Mouse (Mus musculus) spleen, adult 18-20 months (tissue): ENCODE data around the gene Sox6.
"Not testable (repeated sequence)": the region's sequence is repeated elsewhere in the genome, so short reads cannot be mapped to it uniquely, and the experiment has no call there.

ENCODE experiments used
- DNase-seq, 2 experiments: peaks; one replicate each; pipeline ENCODE4 v3.0.0; 2022; ENCODE audit warnings: mixed read lengths in 2 of 2

Sox6 gene

DNA sequence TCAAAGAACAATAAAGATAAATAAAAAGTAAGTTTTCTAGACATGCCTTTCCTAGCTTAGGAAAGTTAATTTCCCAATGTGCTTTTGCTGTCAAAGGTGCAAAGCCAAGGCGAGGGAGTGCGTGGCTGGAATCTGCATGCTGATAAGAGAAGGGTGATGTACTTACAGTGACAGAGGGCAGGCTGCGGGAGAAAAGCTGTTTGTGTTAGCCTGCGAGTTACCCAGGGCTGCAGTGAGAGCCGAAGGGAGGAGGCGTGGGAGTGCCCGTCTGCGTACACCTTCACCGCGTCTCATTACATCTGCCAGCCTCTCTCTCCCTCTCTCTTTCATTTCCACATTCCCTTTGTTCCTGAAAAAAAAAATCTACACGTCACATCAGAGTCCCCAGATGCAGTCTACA, at the start of gene Sox6:
Sox6 (minus strand) TSS at position 286 of the 400 bp plus-strand sequence.
- DNase-seq: no peak

DNA sequence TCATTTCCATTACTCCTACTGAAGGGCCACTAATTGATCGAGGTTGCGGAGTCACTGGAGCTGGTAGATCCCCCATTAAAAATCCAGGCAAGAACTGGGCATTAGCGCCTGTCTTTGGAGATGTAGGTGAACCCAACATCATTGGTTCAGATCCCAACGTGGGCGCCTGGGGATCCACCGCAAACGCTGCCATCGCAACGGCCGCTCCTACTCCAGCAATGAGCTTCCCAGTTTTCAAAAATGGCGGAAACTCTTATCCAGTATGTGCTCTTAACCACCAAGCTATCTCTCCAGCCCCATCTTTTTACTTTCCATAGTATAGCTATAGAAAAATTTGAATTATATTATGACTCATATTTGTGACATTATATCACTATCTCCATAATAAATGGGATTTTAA, 45.8 kb upstream of the Sox6 start, which contains the start of gene Gm4353:
Gm4353 (minus strand) TSS at position 270 of the 400 bp plus-strand sequence.
- DNase-seq: not testable (repeated sequence)

DNA sequence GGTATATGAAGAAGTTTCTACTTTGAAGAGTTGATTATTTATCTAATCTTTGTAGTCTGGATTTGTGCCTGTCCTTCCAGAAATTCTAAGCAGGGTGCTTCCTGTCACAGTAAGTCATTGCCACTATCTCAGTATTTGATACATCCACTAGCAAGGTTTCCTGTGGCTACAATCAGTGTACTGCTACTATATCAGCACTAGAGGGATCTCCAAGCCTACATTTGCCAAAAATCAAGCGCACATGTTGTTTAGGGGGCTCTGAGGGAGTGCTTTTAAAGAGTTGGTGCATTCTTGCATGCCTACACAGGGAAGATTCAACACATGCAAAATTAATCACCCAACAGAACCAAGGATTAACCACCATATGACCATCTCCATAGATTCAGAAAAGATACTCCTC, 22.1 kb upstream of the Sox6 start:
- DNase-seq: no peak

DNA sequence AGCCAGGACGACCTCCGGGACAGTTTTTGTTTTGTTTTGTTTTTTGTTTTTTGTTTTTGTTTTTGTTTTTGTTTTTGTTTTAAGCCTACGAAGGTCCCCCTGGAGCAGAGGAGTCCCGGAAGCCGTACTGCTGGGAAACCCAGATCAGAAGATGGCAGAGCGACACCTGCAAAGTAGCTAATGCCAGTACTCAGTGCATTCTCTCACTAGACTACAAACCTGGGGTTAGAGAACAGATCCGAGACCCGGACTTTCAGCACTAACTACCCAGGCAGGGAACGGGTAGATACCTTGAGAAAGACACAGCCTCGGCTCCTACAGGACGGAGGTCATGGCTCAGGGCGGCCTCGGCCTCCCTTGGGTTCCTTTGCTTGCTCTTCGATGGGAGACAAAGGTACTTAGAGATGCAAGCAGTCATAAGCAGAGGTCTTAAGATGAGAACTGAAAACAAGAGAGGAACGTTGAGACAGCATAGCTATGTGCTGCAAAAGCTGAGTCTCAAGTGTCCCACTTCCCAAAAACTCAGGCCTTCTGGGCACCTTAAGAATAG, 1.9 kb upstream of the Sox6 start:
- DNase-seq: no peak

DNA sequence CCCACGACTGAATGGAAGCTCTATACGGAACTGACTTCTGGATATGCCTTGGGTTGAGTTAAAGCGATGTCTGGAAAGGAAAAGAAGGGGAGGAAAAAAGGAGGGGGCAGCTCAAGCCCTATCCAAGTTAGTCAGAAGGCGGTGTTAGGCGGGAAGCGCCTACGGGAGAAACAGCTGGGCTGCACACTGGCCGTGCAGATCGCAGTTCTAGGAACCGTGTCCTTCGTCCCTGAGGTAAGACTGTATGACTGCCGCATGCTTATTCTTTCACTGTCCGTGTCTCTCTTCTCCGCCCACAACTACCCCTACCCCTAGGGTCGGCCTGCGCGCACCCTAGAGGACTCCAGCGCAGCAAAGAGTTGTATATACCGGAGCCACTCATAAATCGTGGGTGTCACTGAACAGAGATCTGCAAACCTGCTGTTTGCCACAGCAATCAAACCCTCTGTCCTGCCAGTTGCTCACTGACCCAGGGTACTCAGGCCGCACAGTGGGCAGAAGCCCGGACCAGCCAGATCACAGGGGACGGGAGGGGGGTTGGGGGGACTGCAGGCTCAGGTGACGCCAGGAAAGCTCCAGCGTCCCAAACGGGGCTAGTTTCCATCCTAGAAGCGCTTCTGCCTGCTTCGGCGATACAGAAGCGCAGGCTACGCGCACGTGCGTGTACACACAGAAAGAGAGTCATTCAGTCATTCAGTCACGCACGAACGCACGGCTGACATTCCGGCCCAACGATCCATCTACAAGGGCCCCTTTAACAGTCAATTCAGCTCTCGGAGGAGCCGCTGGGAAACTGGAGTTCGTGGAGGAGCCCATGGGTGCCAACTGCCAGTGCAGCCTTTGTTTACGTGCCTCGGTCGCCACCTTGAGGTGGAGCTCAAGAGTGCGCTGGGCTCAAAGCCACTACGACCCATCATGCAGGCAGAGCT, 1.2 kb upstream of the Sox6 start:
- DNase-seq: peak; percentile 49 to 69

DNA sequence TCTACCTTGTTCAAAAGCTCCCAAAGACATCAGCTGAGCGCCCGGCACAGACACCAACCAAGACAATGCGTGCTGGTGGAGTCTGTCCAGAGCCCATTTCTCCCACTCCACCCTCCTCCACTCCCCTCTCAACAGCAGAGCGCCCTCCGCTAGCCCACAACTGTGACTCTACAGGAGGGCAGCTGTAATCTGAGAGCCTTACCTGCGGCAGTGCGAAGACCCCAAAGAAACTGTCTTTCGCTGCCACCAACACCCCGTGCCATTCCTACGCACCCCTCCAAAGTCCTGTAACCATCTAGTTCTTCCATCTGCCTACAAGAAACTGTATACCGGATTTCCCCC, 571 bp upstream of the Sox6 start, which contains the start of gene 1110004F10Rik:
1110004F10Rik (plus strand) TSS at position 202 of the 342 bp plus-strand sequence.
- DNase-seq: no peak

DNA sequence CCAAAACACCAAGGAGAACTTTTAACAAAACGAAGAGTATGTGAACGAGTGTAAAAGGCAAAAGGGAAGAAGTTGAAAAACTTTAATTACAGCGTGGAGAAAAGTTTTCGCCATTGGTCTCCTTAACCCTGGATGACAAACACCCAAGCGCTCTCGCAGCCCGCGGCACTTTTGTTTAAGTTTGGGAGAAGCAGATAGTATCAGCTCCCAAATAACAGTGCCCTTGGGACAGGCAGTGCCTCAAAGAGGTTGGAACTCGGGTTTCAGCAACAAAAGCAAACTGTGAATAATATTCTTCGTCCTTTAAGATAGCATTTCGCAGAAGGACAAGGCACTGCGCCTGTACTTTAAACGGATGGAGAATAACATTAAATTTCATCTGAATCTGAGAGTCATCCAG, 572 bp downstream of the Sox6 start:
- DNase-seq: no peak

DNA sequence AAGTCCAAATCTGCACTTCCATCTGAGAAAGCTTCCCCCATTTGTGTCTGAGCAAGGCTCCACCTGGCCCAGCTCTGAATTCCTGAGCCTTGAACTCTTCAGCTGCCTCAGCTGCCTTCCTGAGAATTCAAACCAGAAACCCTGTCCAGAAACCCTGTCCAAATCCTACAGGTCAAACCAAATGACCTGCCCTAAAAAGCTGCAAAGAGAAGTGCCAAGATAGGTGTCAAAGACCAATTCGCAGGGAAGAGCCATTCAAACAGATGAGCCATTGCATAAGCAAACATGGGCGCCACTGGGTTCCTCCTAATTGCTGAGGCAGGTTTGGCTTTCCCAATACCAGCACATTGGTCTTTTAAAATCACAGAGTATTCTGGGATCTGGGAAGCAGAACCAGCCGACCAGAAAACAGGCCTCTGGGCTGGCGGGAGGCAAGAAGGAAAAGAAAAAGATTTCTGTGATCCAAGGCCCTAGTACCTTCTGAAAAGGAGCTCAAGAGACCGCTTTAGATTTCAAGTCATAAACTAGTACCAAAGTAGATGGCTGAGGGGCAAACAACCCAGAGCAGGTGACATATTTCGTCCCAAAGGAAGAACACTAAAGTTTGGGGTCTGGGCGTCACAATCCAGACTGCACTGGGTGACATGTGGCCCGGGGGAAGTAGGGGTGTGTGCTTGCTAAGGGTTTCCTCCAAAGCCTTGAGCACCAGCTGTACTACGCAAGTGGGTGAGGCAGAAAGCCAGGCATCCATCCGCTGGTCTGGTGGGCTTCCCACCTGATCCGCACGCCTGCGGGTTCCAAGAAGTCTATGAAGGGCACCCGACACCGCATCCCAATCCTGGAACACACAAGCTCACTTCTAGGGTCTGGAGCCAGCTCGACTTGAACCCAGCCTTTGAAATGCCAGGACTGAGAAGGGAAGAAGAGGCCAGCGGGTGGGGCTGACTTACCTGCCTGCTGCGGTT, 1.7 kb downstream of the Sox6 start:
- no peak for DNase-seq

DNA sequence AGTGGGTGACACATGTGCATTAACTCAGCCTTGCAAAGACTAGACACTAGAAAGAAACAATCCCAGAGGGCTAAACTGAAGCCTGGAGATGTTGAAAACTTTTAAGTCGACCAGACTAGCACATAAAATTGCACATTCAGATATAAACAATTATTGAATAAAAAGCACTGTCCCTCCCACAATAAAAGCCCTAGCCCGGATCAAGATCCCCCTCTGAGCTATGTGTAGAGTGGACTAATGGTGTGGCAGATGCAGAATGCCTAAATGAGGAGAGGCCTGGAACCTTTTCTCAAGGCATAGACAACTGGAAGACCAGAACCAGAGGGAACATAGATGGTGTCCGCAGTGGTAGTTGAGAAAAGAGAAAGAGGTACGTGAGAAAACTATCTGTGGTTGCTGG, 3.1 kb downstream of the Sox6 start:
- DNase-seq: no peak

DNA sequence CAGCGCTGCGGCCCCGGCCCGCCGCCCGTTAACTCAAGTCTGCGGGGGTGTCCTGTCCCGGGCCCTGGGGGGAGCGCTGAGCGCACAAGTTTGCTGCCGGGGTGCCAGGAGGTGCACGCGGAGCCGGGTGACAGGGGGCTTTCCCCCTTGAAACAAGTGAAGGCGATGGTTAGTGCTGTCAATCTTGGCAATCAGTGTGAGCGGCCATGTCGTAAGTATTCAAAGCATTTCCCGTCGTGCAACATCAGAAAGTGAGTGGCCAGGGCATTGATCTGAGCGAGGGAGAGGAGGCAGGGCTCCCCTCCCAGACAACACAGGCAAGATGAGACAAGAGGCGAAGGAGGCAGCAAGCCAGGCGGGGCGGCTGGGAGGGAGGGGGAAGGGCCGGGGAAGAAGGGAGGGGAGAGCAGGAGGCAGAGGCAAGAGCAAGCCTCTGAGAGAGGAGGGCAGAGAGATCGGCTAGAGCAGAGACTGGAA, 4.3 kb downstream of the Sox6 start:
- DNase-seq: no peak

DNA sequence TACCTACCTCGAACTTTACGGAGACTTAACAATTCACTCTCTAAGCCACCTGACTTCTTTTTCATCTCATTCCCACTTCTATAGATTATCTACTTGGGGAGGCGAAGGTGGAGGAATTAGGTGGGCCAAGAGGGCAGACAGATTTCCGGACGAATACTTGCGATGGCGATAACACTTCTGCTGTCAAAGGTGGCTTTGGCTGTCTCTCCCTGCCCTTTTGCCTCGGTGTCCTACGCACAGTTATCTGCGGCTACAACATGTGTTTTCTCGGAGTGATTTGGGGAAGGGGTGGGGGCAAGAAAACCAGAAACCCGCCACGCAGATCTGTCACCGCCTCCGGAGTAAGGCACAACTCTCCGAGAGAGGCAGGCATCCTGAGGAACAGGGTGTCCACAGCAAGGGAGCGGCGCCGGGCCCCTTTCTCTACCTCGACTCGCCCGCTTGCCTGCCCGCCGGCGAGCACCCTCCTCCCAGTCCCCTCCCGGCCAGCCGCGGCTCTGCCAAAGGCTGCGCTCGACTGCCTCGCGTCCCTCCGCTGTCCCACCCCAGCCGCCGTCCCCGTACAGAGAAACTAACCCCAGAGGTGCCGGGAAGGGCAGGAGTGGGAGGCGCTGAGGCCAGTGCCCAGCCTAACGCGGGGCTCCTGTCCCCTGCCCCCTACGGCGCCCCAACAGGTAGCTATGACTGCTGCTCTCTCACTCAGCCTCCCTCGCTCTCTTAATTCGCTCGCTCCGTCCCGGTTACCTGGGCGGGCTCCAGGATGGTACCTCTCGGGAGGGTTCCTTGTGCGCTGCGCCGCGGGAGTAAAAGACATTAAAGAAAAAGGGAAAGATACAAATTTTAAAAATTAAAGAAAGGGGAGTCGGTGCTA, 5.0 kb downstream of the Sox6 start:
- peak in 1 of 2 experiments; percentile 19 for DNase-seq

DNA sequence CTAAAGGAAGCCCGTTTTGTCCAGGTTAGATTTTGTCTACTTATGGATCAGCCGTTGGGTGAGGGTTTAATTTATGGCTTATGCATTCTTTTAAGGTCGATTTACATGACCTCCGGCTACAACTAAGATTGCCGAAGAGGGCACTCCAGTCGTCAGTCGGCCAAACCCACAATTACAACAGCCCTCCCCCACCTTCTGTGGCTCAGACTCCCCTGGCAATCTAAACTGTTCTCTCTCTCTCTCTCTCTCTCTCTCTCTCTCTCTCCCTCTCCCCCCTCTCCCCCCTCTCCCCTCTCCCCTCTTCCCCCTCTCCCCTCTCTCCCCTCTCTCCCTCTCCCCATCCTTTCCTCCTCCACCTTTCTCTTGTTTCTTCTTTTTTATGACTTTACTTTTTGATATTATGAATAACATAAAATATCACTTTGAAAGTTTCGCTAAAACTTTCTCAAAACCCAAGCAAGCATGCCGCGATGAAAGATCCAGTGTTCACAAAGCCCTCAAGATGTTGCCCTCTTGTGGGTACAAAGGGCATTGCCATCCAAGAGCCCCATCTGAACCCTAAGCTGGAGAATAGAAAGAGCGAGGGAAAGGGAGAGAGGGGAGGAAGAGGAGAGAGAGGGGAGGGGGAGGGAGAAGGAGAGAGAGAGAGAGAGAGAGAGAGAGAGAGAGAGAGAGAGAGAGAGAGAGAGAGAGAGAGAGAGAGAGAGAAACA, 5.8 kb downstream of the Sox6 start:
- DNase-seq: peak in 1 of 2 experiments; percentile 53

DNA sequence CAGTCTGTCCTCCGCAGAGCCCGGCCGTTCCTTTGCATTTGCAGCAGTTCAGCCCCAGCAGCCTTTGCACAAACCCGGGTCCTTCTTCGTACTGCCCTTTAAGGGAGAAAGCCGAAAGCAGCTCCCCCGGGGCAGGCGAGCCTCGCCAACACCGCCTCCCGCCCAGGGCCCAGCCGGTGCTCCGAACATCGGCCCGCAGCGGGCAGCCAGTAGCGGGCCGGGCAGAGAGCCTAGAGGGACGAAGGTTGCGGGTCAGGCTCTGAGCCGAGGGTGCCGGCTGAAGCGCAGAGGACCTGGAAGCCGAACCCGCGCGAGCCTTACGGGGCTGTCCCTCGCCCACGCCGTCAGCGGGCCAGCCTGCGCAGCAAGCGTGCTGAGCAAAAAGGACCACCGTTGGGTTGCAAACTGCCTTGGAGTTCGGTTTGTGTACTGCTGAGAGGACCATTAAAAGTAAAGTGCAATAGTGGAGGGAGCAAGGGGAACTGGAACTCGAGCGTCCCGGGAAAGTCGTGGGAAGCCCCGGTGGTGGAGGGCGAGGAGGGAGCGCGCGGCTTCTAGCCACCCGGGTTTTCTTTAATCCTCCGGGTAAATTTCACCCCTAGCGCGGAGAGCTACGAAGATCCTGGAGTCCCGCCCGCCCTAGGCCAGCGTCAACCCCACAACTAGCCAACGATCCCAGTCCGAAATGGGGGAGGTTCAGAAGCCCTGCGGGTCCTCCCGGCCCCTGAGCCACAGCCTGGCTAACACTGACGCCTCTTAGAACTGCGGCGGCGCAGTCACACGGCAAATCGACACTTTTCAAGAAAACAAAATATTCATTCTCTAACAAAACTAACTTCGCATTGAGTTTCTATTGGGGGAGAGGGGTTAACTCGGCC, 6.6 kb downstream of the Sox6 start:
- DNase-seq: peak in 1 of 2 experiments; percentile 28

DNA sequence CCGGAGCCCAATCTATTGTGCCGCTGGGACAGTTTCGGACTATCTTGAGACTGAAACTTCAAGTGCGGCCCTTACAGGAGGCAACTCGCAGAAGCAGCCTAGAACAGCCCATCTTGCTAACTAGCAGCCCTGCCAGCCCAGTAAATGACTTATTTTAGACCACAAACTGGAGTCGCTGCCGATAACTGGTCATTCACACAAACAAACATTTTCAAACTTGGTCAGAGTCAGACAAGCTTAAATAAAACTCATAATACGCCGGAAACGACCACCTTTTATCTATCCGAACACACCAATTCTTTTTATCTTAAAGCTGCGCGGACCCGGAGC, 7.2 kb downstream of the Sox6 start:
- DNase-seq: no peak

DNA sequence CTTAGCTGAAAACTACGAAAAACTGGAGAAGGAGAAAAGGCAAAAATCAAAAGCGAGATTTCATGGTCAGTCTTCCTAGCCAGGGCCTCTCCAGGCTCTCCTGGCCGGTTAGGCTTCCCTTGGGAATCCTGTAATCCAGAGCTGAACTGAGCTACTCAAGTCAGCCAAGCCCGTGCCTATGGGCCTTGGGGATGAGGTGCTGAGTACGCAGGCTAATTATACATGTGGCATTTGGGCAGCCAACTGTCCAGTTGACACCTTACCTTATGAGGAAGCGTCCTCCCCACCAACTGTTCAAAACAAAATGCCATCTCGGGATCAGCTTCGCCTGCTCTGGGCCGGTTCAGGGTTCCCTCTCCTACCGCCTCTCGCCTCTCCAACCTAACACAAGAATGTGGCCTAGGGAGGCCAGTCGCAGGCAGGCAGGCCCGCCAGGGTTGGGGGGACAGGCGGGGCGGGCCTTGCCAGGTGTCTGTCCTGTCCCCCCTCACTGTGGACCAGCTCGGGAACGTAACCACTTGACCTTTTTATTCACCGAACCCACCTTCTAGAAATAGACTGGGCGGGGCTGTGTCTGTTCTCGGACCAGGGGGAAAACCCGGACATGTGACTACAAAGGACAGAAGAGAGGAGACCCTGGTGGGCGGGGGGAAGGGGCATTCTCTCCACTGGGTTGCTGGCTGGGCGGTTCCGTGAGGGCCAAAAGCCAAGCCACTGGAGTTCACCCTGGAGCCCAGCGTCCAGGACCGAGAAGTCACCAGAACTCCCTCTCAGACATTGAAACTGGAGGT, 7.8 kb downstream of the Sox6 start:
- DNase-seq: no peak

DNA sequence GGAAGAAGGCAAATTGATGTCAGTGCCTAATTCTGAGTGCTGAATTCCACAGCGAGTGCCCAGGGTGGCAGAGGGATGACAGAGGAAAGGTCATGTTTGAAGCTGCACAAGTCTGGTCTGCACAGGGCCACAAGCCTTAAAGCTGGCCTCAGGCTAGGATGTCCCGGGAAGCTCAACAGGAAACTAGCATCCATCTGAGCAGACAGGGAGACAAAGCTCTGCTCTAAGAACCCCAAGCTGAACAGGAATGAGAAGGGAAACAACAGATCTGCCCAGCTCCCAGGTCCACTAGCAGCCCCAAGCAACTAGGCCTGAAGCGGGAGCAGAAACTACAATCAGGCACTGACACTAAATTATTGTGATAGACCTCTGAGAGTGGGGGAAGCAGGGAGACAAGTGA, 8.6 kb downstream of the Sox6 start:
- DNase-seq: no peak

DNA sequence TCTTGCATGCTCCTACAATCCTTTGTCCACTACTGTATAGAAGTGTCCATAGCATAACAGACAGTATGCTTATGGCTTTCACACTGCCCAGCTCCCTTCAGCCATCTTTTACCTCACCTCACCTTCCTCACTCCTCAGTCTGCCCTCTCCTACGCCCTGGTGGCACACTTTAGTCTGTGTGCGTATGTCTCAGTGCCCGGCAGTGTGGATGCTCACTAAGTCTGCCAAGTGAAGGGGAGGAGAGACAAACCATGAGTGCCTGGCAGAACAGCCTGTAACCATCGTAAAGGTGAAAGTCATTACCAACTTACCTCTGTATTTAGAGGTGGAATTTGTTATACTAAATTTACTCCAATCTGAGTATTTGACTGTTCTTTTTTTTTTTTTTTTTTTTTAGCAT, 35.9 kb downstream of the Sox6 start:
- DNase-seq: no peak

DNA sequence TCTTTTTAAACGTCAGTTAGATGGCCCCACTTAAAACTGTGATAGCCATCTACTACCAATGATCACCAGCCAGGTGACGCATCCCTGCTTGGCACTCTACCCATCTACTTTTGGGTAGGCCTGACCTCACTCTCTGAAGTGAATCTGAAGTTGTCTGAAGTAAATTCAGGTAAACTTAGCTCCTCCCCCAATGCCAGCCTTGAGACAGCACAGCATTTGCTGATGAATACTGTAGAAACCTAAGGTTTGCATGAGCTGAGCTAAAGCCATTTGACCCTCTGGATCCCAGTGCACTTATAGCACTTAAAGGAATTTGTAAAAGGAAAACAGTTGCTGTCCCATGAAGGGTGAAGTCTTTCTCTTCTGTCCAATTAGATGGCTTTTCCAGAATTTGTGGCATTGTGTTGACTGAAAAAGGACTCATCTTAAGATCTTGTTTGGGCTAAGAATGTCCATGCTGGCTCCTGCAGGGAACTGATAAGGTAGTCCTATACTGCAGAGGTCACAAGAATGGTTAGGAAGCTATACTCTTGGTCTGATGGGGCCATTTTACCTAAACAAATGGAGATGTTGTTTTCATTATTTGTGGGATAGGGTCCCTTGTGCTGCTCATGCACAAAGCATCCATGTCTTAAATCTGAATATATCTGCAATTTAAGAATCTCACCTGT, 50.4 kb downstream of the Sox6 start:
- no peak for DNase-seq

DNA sequence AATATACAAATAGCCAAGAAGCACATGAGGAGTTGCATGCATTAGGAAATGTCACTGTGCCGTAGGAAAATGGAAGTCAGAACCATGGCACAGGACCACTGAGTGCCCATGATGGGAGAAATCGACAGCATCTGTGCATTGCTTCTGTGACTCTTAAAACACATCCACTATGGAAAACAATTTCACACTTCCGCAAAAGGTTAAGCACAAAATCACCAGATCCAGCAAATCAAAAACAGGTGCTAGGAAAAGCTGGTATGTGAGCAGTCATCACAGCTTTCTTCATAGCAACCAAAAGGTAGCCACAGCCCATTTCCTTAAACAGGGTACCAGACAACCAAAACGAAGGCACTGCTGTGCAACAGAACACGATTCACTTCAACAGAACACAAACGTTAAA, 52.9 kb downstream of the Sox6 start:
- DNase-seq: no peak
